Mouse (Mus musculus): ENCODE data around the gene Tuba1a.
"Not testable (repeated sequence)": the region's sequence is repeated elsewhere in the genome, so short reads cannot be mapped to it uniquely, and the experiment has no call there.

Gene Tuba1a

GRCm38 (mm10) chr15:98956000-98956399, 2.5 kb upstream of the Tuba1a start:
- DNase-seq (ENCODE audit: low read depth, low spot score) = no peak

GRCm38 (mm10) chr15:98955324-98955723, 1.8 kb upstream of the Tuba1a start:
- no peak for DNase-seq (ENCODE audit: low read depth, low spot score)

GRCm38 (mm10) chr15:98954425-98955253, 1.1 kb upstream of the Tuba1a start:
- no peak for DNase-seq (ENCODE audit: low read depth, low spot score)

GRCm38 (mm10) chr15:98952751-98953400, 627 bp downstream of the Tuba1a start:
- DNase-seq (ENCODE audit: low read depth, low spot score) = peak; percentile 92

GRCm38 (mm10) chr15:98952063-98952455, 1.4 kb downstream of the Tuba1a start:
- no peak for DNase-seq (ENCODE audit: low read depth, low spot score)

GRCm38 (mm10) chr15:98951122-98952062, 2.1 kb downstream of the Tuba1a start:
- not testable (repeated sequence) for DNase-seq (ENCODE audit: low read depth, low spot score)

GRCm38 (mm10) chr15:98949607-98949892, 4.0 kb downstream of the Tuba1a start:
- DNase-seq (ENCODE audit: low read depth, low spot score) = no peak

GRCm38 (mm10) chr15:98948857-98949606, 4.5 kb downstream of the Tuba1a start:
- no peak for DNase-seq (ENCODE audit: low read depth, low spot score)

- DNase-seq (ENCODE audit: low read depth, low spot score) = no peak
These were observed 5.1 kb downstream of the Tuba1a start for GRCm38 (mm10) chr15:98948382-98948781.

GRCm38 (mm10) chr15:98947884-98948283, 5.6 kb downstream of the Tuba1a start:
- no peak for DNase-seq (ENCODE audit: low read depth, low spot score)

GRCm38 (mm10) chr15:98943133-98943532, 10.4 kb downstream of the Tuba1a start:
- DNase-seq (ENCODE audit: low read depth, low spot score) = peak; percentile 27

- DNase-seq (ENCODE audit: low read depth, low spot score) = no peak
These were observed 11.4 kb downstream of the Tuba1a start for GRCm38 (mm10) chr15:98942081-98942480.

- no peak for DNase-seq (ENCODE audit: low read depth, low spot score)
These were observed 12.0 kb downstream of the Tuba1a start for GRCm38 (mm10) chr15:98941539-98941938.

- DNase-seq (ENCODE audit: low read depth, low spot score) = no peak
These were observed 12.7 kb downstream of the Tuba1a start for GRCm38 (mm10) chr15:98940816-98941215.

- peak; percentile 92 for DNase-seq (ENCODE audit: low read depth, low spot score)
These were observed 19.2 kb downstream of the Tuba1a start, which contains the start of gene Tuba1b for GRCm38 (mm10) chr15:98934217-98934839. Tuba1b (minus strand) TSS chr15:98934565.

GRCm38 (mm10) chr15:98933833-98934216, 19.7 kb downstream of the Tuba1a start:
- peak; percentile 99 for DNase-seq (ENCODE audit: low read depth, low spot score)

- DNase-seq (ENCODE audit: low read depth, low spot score) = peak; percentile 45
These were observed 20.4 kb downstream of the Tuba1a start for GRCm38 (mm10) chr15:98933004-98933671.

- no peak for DNase-seq (ENCODE audit: low read depth, low spot score)
These were observed 22.5 kb downstream of the Tuba1a start for GRCm38 (mm10) chr15:98930998-98931397.

- DNase-seq (ENCODE audit: low read depth, low spot score) = peak; percentile 50
These were observed 23.3 kb downstream of the Tuba1a start for GRCm38 (mm10) chr15:98930017-98930734.

All from ZHBTc4 (cell line).